Mouse (Mus musculus) left cerebral cortex, adult 9 months (tissue): ENCODE results near the gene Olfr1229.

Experiments
- DNase-seq, 2 experiments: peaks; one replicate each; pipeline ENCODE4 v3.0.0; 2022; ENCODE audit warnings: low spot score in 2 of 2

Olfr1229 gene

DNA sequence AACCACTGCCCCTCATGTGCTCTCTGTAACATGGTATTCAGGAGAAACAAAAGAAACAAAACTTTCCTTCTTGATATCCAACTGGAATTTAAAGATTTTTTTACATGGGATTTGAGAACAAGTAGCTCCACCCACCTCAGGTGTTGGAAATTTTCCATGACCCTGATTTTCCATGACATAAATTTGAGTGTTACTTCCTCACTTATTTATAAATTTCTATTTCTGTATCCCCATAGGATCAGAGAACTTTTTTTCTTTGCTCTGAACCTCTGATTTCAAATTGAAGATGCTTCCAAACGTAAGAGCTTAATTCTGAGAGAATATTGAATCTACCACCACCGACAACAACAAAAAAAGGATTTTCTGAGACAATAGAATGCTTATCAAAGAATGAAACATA is at the start of gene Olfr1229:
Olfr1229 (minus strand) TSS at position 101 of the 400 bp plus-strand sequence.
- no peak for DNase-seq

DNA sequence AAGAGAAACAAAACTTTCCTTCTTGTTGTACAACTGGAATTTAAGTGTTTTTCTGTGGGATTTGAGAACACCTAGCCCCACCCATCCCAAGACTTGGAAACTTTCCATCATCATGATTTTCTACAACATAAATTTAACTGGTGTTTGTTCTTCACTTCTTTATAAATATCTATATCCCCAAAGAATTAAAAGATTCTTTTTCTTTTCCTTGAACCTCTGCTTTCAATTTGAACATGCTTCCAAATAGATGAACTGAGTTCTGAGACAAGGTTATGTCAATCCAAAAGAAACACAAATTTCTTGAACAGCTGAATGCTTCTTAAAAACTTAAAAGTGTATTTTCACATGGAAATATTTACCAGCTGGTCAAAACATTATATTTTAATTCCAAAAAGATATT is 41.8 kb upstream of the Olfr1229 start, which contains the start of gene Olfr1232:
Olfr1232 (minus strand) TSS at position 101 of the 400 bp plus-strand sequence.
- no peak for DNase-seq

GRCm38 (mm10) chr2:89306974-89307373 is 19.2 kb upstream of the Olfr1229 start, which contains the start of gene Olfr1231:
Olfr1231 (minus strand) TSS chr2:89307074.
- no peak for DNase-seq

- DNase-seq, result no peak
Observed at GRCm38 (mm10) chr2:89297168-89297567, 9.4 kb upstream of the Olfr1229 start, which contains the start of gene Olfr1230. Olfr1230 (minus strand) TSS chr2:89297268.

GRCm38 (mm10) chr2:89253962-89254361 is 33.9 kb downstream of the Olfr1229 start, which contains the start of gene Olfr1228:
Olfr1228 (minus strand) TSS chr2:89254062.
- DNase-seq, result no peak
